Mouse (Mus musculus) left cerebral cortex, adult 2 months (tissue): ENCODE measurements around the gene Gm5901. TPM values are rescaled to one million over a fixed set of nuclear protein-coding genes. Genes with fewer than 3 reads are reported as not detected.

Source experiments
- DNase-seq, 2 experiments: peaks; one replicate each; pipeline ENCODE4 v3.0.0; 2021 to 2022; ENCODE audit warnings: low spot score in 2 of 2, mixed read lengths in 1 of 2; ENCODE audit errors: extremely low spot score in 1 of 2
- H3K27ac ChIP-seq: fragments of 200-600 bp; 2 replicates; pipeline ENCODE4 v1.8.1; 2022
- H3K4me3 ChIP-seq: fragments of 200-600 bp; 2 replicates; pipeline ENCODE4 v1.8.1; 2022
- CTCF ChIP-seq: fragments of 200-600 bp; IDR thresholded peaks from 2 replicates; pipeline ENCODE4 v1.8.1; 2022; ENCODE audit warnings: antibody characterized with exemption, mild to moderate bottlenecking, moderate library complexity
- intact Hi-C: fragments of 180-260 bp; cut with DNase I; formaldehyde crosslinking; loops from one replicate; pipeline ENCODE4 v1.15.1; 2025
- total RNA-seq, 2 experiments: library from RNA; stranded (reverse); gene quantifications; 2 replicates each; pipeline ENCODE4 v1.2.3; 2021

Gene Gm5901
- total RNA-seq, 2 experiments from 2014 or later = not detected

GRCm38 (mm10) chr7:105373976-105374375 is 862 bp upstream of the Gm5901 start:
- no peak overlapping the region for H3K4me3 ChIP-seq
- intact Hi-C loops = no loop called here
- no peak overlapping the region for H3K27ac ChIP-seq
- no peak for DNase-seq
- TF ChIP-seq CTCF = no peak

GRCm38 (mm10) chr7:105380329-105380728 is 5.5 kb downstream of the Gm5901 start:
- no peak overlapping the region for H3K27ac ChIP-seq
- intact Hi-C loops = no loop called here
- no peak for DNase-seq
- H3K4me3 ChIP-seq = no peak overlapping the region
- TF ChIP-seq CTCF = no peak

GRCm38 (mm10) chr7:105387696-105388095 is 12.9 kb downstream of the Gm5901 start:
- DNase-seq = no peak
- Histone ChIP-seq H3K27ac (no peak overlapping the region), H3K4me3 (no peak overlapping the region)
- no peak for TF ChIP-seq CTCF
- intact Hi-C loops = no loop called here

- intact Hi-C loops = loop anchor here (10.0 kb wide), 1 partner anchor 215 kb away; no protein-coding TSS in a partner anchor
- TF ChIP-seq CTCF = no peak
- Histone ChIP-seq H3K4me3 (no peak overlapping the region), H3K27ac (no peak overlapping the region)
- DNase-seq = no peak
Measured at GRCm38 (mm10) chr7:105390236-105390635, 15.4 kb downstream of the Gm5901 start.

- TF ChIP-seq CTCF = no peak
- Histone ChIP-seq H3K4me3 (no peak overlapping the region), H3K27ac (no peak overlapping the region)
- intact Hi-C loops = loop anchor here (10.0 kb wide), 1 partner anchor 220 kb away; no protein-coding TSS in a partner anchor
- no peak for DNase-seq
Measured at GRCm38 (mm10) chr7:105394606-105395005, 19.8 kb downstream of the Gm5901 start.

GRCm38 (mm10) chr7:105395131-105395820 is 20.4 kb downstream of the Gm5901 start:
- Histone ChIP-seq H3K4me3 (no peak overlapping the region), H3K27ac (no peak overlapping the region)
- TF ChIP-seq CTCF = no peak
- intact Hi-C loops = loop anchor here (10.0 kb wide), 1 partner anchor 220 kb away; no protein-coding TSS in a partner anchor
- no peak for DNase-seq

GRCm38 (mm10) chr7:105396126-105396525 is 21.3 kb downstream of the Gm5901 start:
- intact Hi-C loops = loop anchor here (10.0 kb wide), 1 partner anchor 221 kb away; no protein-coding TSS in a partner anchor
- H3K27ac ChIP-seq = no peak overlapping the region
- no peak overlapping the region for H3K4me3 ChIP-seq
- TF ChIP-seq CTCF = no peak
- DNase-seq = no peak

GRCm38 (mm10) chr7:105399058-105399934 is 24.5 kb downstream of the Gm5901 start:
- peak in 1 of 2 experiments; percentile 32 for DNase-seq
- intact Hi-C loops = loop anchor here (10.0 kb wide), 1 partner anchor 224 kb away; no protein-coding TSS in a partner anchor

GRCm38 (mm10) chr7:105399935-105400624 is 25.2 kb downstream of the Gm5901 start, which contains the start of gene Fam160a2:
Fam160a2 (minus strand) TSS chr7:105400054.
- no peak for TF ChIP-seq CTCF
- peak within 1 kb of the TSS; percentile 94 for H3K27ac ChIP-seq
- peak within 1 kb of the TSS; percentile 87 for H3K4me3 ChIP-seq
- peak; percentile 99 to 100 for DNase-seq
- intact Hi-C loops = loop anchor here (10.0 kb wide), 3 partner anchors 225 to 335 kb away; partner anchors contain the start of genes Ilk, Rrp8 and Trim3

More at GRCm38 (mm10) chr7:105399058-105399934, 24.5 kb downstream of the Gm5901 start:
- Histone ChIP-seq H3K27ac (peak overlapping the region; percentile 82), H3K4me3 (peak overlapping the region; percentile 87)
- TF ChIP-seq CTCF = no peak

GRCm38 (mm10) chr7:105404268-105404667 is 29.4 kb downstream of the Gm5901 start, which contains the start of gene Cnga4:
Cnga4 (plus strand) TSS chr7:105404568.
- intact Hi-C loops = loop anchor here (10.0 kb wide), 2 partner anchors 231 to 331 kb away; partner anchors contain the start of genes Ilk, Rrp8 and Trim3
- no peak for TF ChIP-seq CTCF
- Histone ChIP-seq H3K27ac (no peak within 1 kb of the TSS), H3K4me3 (no peak within 1 kb of the TSS)
- DNase-seq = no peak

- no peak for DNase-seq
- no peak overlapping the region for H3K4me3 ChIP-seq
- no peak overlapping the region for H3K27ac ChIP-seq
- intact Hi-C loops = loop anchor here (10.0 kb wide), 2 partner anchors 228 to 328 kb away; partner anchors contain the start of genes Ilk, Rrp8 and Trim3
- TF ChIP-seq CTCF = no peak
Measured at GRCm38 (mm10) chr7:105406322-105406721, 31.5 kb downstream of the Gm5901 start.
